Mouse (Mus musculus) kidney, embryonic 14.5 days (tissue): ENCODE data around the gene Bend6. TPM values are rescaled to one million over a fixed set of nuclear protein-coding genes. Genes with fewer than 3 reads are reported as not detected.
"Not testable (repeated sequence)": the region's sequence is repeated elsewhere in the genome, so short reads cannot be mapped to it uniquely, and the experiment has no call there.

ENCODE experiments used
- ATAC-seq: fragments of 200-750 bp; cut with Nextera tagmentation; 2 replicates; pipeline ENCODE4 v1.8.0; 2017; ENCODE audit warnings: moderate number of reproducible peaks, mild to moderate bottlenecking, moderate TSS enrichment, moderate library complexity; ENCODE audit not compliant: low FRiP score, low TSS enrichment
- H3K27ac ChIP-seq: fragments of 300-500 bp; sonication (generic); 2 replicates; pipeline ENCODE4 v1.5.1; 2014; ENCODE audit warnings: low read depth, mild to moderate bottlenecking, low read length, moderate library complexity, mixed read lengths
- H3K27me3 ChIP-seq: fragments of 300-500 bp; sonication (generic); 2 replicates; pipeline ENCODE4 v1.6.1; 2014; ENCODE audit warnings: mild to moderate bottlenecking, low read length; ENCODE audit not compliant: control insufficient read depth, insufficient read depth
- H3K36me3 ChIP-seq: fragments of 300-500 bp; sonication (generic); 2 replicates; pipeline ENCODE4 v1.6.1; 2014; ENCODE audit warnings: low read length, mixed read lengths; ENCODE audit not compliant: control insufficient read depth, insufficient read depth
- H3K4me1 ChIP-seq: fragments of 300-500 bp; sonication (generic); 2 replicates; pipeline ENCODE4 v1.6.1; 2014; ENCODE audit warnings: low read length, mixed read lengths; ENCODE audit not compliant: control insufficient read depth, insufficient read depth
- H3K4me2 ChIP-seq: fragments of 300-500 bp; sonication (generic); replicated peaks from 2 replicates; pipeline ENCODE4 v1.6.1; 2014; ENCODE audit warnings: low read depth, mild to moderate bottlenecking, low read length
- H3K4me3 ChIP-seq: fragments of 300-500 bp; sonication (generic); 2 replicates; pipeline ENCODE4 v1.5.1; 2014; ENCODE audit warnings: mild to moderate bottlenecking, low read length
- H3K9ac ChIP-seq: fragments of 300-500 bp; sonication (generic); 2 replicates; pipeline ENCODE4 v1.6.1; 2014; ENCODE audit warnings: low read depth, mild to moderate bottlenecking, low read length, moderate library complexity
- H3K9me3 ChIP-seq: fragments of 300-500 bp; sonication (generic); 2 replicates; pipeline ENCODE4 v1.6.1; 2016; ENCODE audit warnings: low read length; ENCODE audit not compliant: control insufficient read depth
- WGBS: fragments of 180-500 bp; shearing (Covaris S2); extraction: QIAGEN DNeasy Blood & Tissue Kit; methylation state at CpG from one replicate; pipeline ENCODE4 v1.1.7; 2014; 5-methylcytosine and 5-hydroxymethylcytosine counted together
- polyA plus RNA-seq: library from polyadenylated mRNA; unstranded; fragments of >200 nt; fragmentation: Nextera tagmentation; extraction: Ambion mirVana; gene quantifications from 2 replicates; pipeline ENCODE4 v1.2.1, GENCODE M21; 2014

Bend6 gene
- polyA plus RNA-seq, 1 experiment from 2014 or later = 0.55 TPM

- no peak overlapping the region for H3K4me2 ChIP-seq
- H3K9ac ChIP-seq = no peak overlapping the region
- H3K4me1 ChIP-seq = no peaks in the 10 kb centered on the region
- H3K9me3 ChIP-seq = no peaks in the 10 kb centered on the region
- WGBS = 88% methylated on average over 3 of the region's 3 CpGs
- H3K4me3 ChIP-seq = no peak overlapping the region
- ATAC-seq = no peak
- no peaks in the 10 kb centered on the region for H3K36me3 ChIP-seq
- no peak overlapping the region for H3K27ac ChIP-seq
- no peaks in the 10 kb centered on the region for H3K27me3 ChIP-seq
Observed at GRCm38 (mm10) chr1:33869437-33869836, 38.2 kb downstream of the Bend6 start.

GRCm38 (mm10) chr1:33869031-33869430 lies 38.6 kb downstream of the Bend6 start:
- ATAC-seq = no peak
- Histone ChIP-seq H3K4me3 (no peak overlapping the region), H3K4me2 (no peak overlapping the region), H3K27me3 (no peaks in the 10 kb centered on the region), H3K9ac (no peak overlapping the region), H3K4me1 (no peaks in the 10 kb centered on the region), H3K9me3 (no peaks in the 10 kb centered on the region), H3K36me3 (no peaks in the 10 kb centered on the region), H3K27ac (no peak overlapping the region)
- WGBS = 89% methylated on average over 2 of the region's 2 CpGs

GRCm38 (mm10) chr1:33846807-33847206 lies 60.8 kb downstream of the Bend6 start:
- no peaks in the 10 kb centered on the region for H3K4me1 ChIP-seq
- 90% methylated on average over 2 of the region's 2 CpGs for WGBS
- H3K27me3 ChIP-seq = no peaks in the 10 kb centered on the region
- no peak overlapping the region for H3K4me2 ChIP-seq
- ATAC-seq = no peak
- no peaks in the 10 kb centered on the region for H3K36me3 ChIP-seq
- no peak overlapping the region for H3K9ac ChIP-seq
- H3K9me3 ChIP-seq = no peaks in the 10 kb centered on the region
- no peak overlapping the region for H3K27ac ChIP-seq
- no peak overlapping the region for H3K4me3 ChIP-seq

- Histone ChIP-seq H3K4me1 (no peaks in the 10 kb centered on the region), H3K36me3 (no peaks in the 10 kb centered on the region), H3K27me3 (no peaks in the 10 kb centered on the region), H3K4me3 (no peak overlapping the region), H3K9me3 (no peaks in the 10 kb centered on the region), H3K27ac (no peak overlapping the region), H3K9ac (no peak overlapping the region), H3K4me2 (no peak overlapping the region)
- no peak for ATAC-seq
- WGBS = 72% methylated on average over 6 of the region's 6 CpGs
Observed at GRCm38 (mm10) chr1:33843823-33844222, 63.8 kb downstream of the Bend6 start.

GRCm38 (mm10) chr1:33838952-33839351 lies 68.7 kb downstream of the Bend6 start:
- H3K27me3 ChIP-seq, H3K27ac ChIP-seq, H3K4me3 ChIP-seq, H3K9ac ChIP-seq, H3K4me1 ChIP-seq, ATAC-seq, H3K4me2 ChIP-seq, H3K9me3 ChIP-seq, H3K36me3 ChIP-seq: not testable (repeated sequence)
- WGBS = 96% methylated on average over 14 of the region's 14 CpGs

- Histone ChIP-seq H3K9me3 (peaks cover 4% of the 10 kb centered on the region), H3K27me3 (no peaks in the 10 kb centered on the region), H3K4me1 (no peaks in the 10 kb centered on the region), H3K4me3 (no peak overlapping the region), H3K36me3 (no peaks in the 10 kb centered on the region), H3K9ac (no peak overlapping the region), H3K4me2 (no peak overlapping the region), H3K27ac (no peak overlapping the region)
- WGBS = 74% methylated on average over 4 of the region's 4 CpGs
- no peak for ATAC-seq
Observed at GRCm38 (mm10) chr1:33830586-33830985, 77.0 kb downstream of the Bend6 start.

- WGBS = 84% methylated on average over 2 of the region's 2 CpGs
- Histone ChIP-seq H3K4me2 (no peak overlapping the region), H3K27ac (no peak overlapping the region), H3K4me1 (peaks cover 4% of the 10 kb centered on the region), H3K36me3 (0 out of 2 replicates have a peak, but pooled peaks cover under 1% of the 10 kb centered on the region), H3K4me3 (no peak overlapping the region), H3K9me3 (no peaks in the 10 kb centered on the region), H3K9ac (no peak overlapping the region), H3K27me3 (no peaks in the 10 kb centered on the region)
- no peak for ATAC-seq
Observed at GRCm38 (mm10) chr1:33817931-33818330, 89.7 kb downstream of the Bend6 start.

GRCm38 (mm10) chr1:33813868-33814794 lies 93.5 kb downstream of the Bend6 start, which contains the start of gene Zfp451:
Gene Zfp451 (minus strand): TSS chr1:33814595.
- Histone ChIP-seq H3K27me3 (no peaks in the 10 kb centered on the region), H3K4me1 (peaks cover 11% of the 10 kb centered on the region), H3K4me3 (peak within 1 kb of the TSS; percentile 96), H3K27ac (peak within 1 kb of the TSS; percentile 85), H3K36me3 (peaks cover 28% of the 10 kb centered on the region), H3K9me3 (no peaks in the 10 kb centered on the region), H3K9ac (peak within 1 kb of the TSS; percentile 95), H3K4me2 (peak within 1 kb of the TSS; percentile 65)
- ATAC-seq = peak; percentile 96
- under 1% methylated on average over 80 of the region's 85 CpGs for WGBS

GRCm38 (mm10) chr1:33813495-33813867 lies 94.1 kb downstream of the Bend6 start:
- WGBS = 12% methylated on average over 11 of the region's 11 CpGs
- Histone ChIP-seq H3K4me2 (peak overlapping the region; percentile 65), H3K27me3 (no peaks in the 10 kb centered on the region), H3K36me3 (peaks cover 32% of the 10 kb centered on the region), H3K9me3 (no peaks in the 10 kb centered on the region), H3K9ac (peak overlapping the region; percentile 95), H3K27ac (peak overlapping the region; percentile 85), H3K4me3 (peak overlapping the region; percentile 96), H3K4me1 (peaks cover 11% of the 10 kb centered on the region)
- peak; percentile 1; the same call in 1 of the 2 replicates for ATAC-seq
